Mouse (Mus musculus) ES-CJ7 (cell line): ENCODE data around the gene Nrxn3.

Source experiments
- DNase-seq: peaks from one replicate; pipeline ENCODE4 v3.0.0; 2011; ENCODE audit warnings: low read depth, low spot score

Nrxn3 gene

DNA sequence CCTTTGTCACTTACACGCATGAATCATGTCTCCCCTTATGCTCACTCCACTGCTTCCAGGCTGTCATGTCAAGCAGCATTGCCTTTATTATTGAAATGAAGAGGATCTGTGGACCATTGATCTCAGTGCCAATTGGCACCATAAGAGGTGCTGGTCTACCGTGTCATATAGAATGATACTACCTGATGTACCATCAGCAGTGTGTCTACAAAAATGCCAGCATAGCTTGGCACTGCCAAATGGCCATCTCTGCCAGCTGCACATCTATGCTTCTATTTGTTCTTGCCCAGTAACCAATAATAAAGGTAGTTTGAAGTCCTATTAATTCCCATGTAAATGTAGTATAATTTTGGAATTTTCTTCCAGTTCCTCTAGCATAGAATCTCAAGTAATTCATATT lies 1340.8 kb downstream of the Nrxn3 start:
- no peak for DNase-seq

DNA sequence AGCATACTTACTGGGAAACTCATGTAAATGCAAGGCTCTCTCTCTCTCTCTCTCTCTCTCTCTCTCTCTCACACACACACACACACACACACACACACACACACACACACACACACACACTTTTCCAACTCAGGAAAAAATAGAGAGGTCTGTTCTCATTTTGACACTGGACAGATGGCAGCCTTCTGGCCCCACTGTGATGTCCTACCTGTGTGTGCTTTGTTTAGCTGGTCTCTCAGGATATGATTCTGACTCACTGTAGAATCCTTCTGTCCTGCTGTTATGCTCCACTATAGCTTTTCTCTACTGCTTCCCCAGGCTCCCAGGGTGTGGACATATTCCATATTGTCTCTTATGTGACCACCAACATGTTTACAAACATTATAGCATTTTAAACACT lies 1363.2 kb downstream of the Nrxn3 start:
- no peak for DNase-seq

- no peak for DNase-seq
Measured at GRCm38 (mm10) chr12:90095754-90096153, 1373.1 kb downstream of the Nrxn3 start.

DNA sequence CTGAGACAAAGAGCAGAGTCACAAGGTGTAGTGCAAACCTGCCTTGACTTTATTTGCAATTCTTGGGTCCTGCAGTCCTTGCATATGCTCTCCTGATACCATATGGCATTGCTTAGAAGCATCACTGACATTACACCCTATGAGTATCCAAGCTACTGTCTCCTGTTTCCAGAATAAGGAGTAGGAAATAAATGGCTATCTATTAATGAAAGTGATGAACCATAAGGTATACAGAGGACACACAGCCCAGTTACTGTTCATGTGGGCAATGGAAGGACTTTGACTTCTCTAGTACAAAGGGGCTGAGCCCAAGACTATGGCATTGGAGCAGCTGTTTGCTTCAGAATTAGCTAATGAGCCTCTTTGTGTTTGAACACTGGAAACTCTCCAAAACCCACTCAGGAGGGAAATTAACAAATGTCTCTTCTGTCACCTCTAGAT lies 1390.7 kb downstream of the Nrxn3 start:
- no peak for DNase-seq

GRCm38 (mm10) chr12:90131927-90132869 lies 1409.5 kb downstream of the Nrxn3 start:
- no peak for DNase-seq

DNA sequence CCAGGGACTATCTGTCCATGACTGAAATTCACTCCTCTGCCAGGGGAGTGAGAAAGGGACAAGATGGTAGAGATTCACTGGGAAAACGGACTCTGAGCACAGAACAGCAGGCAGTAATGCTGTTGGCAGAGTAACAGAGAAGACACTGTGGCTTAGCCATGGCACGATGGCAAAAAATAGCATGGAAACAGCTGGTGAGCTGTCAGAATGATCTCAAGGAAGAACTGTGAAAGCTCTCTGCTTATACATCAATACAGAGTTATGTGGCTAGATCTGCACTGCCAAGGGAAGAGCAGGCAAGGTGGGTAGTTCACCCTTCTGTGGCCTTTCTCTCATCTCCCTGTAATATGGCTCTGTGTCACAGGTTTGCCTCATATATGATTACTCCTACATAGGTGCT lies 1419.3 kb downstream of the Nrxn3 start:
- no peak for DNase-seq

GRCm38 (mm10) chr12:90144247-90144646 lies 1421.6 kb downstream of the Nrxn3 start:
- DNase-seq, result no peak

DNA sequence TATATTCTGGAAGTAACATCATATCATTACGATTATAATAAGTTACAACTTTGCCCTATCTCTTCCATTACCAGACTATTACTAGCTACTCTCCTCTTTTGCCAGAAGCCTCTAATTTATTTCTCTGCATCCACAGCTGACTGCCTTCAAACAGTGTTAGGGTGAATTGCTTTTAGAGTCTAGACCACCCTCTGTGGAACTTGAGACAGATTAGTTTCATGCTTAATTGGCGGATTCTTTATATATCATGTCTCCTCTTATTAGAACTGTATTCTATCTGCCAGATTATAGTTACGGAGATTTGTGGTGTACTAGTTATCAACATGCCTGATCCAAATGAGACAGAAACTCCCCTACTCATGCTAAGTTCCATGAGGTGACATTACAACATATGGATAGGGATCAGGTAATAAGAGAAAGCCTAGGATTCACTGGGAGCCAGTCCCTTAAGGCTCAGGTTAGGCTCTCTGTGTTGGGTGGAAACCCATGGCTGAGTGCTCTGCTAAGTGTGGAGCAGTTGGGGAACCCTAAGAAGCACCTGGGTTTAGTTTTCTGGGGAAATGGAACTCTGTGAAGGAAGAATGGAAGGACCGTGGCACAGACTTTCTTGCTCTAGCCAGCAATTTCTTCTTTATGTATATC lies 1435.6 kb downstream of the Nrxn3 start:
- no peak for DNase-seq

DNA sequence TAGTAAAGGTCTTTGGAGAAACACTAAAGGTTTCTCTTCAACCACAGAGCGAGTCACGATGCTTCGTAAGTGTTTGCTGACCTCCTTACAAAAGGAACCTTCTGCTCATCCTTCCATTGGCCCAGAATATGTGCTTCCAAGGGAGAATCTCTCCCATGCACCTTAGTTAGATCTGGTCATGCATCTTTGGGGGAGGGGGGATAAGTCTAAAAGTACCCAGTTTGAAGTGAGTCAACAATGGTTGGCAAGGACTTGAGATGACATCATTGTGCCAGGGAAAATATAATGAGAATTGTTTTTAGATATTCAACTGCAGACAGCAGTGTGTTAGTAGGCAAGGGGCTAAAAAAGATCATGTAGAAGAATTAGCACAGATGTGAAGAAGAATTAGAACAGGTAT lies 1437.2 kb downstream of the Nrxn3 start:
- DNase-seq, result no peak

DNA sequence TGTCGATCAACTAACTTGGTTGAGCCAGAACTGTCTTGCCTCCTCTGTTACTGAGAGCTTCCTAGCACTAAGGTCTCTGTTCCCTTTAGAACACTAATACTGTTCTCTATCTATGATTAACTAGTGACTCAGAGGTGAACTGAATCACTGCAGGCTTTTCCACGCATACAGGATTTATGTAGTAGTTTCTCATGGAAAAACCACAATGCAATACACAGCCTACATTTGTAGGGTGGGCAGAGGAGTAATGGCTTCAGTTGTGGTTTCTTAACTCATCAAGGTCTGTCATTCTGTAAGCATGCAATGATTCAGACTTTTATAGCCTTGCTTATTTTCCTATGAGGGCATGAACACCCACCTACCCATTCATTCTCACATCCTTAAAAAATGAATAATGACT lies 1443.4 kb downstream of the Nrxn3 start:
- no peak for DNase-seq

- DNase-seq, result no peak
Measured at GRCm38 (mm10) chr12:90181566-90181965, 1458.9 kb downstream of the Nrxn3 start.

- no peak for DNase-seq
Measured at GRCm38 (mm10) chr12:90183021-90183420, 1460.3 kb downstream of the Nrxn3 start.

- DNase-seq, result no peak
Measured at GRCm38 (mm10) chr12:90196161-90196560, 1473.5 kb downstream of the Nrxn3 start.

- no peak for DNase-seq
Measured at GRCm38 (mm10) chr12:90197994-90198393, 1475.3 kb downstream of the Nrxn3 start.

DNA sequence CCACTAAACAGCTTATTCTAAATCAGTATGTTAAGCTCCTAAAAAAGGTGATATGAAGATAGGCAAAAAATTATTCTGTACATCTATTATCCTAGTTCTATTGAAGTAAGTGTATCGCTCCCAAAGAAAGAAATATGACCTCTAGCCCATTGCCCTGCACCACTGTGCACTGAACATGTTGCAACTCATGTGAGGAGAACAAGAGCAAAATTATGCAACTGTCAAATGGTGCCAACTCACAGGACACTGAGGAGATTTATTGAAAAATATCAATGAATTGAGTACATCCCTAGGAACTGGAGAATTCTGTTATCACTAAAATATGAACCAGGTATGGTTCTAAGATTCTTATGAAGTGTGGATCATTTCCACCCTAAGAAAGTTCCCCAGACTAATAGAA lies 1479.8 kb downstream of the Nrxn3 start:
- no peak for DNase-seq

DNA sequence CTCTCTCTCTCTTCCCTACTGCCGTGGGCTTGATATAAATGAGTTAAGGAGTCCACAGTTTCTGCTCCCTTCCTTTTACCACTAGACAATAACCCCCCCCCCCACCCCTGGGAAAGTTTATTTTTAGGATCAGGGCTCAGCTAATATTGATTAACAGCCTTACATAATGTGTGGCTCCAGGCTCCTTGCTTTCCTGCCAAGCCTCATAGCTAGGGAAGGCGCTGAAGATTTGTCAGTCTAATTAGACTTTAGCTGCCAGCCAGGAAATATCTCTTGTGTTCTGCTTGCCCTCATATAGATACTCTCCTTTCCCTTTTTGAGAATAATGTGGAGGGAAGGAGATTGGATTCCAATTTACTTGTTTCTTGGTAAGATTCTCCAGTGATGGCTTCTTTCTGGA lies 1488.7 kb downstream of the Nrxn3 start:
- DNase-seq, result no peak

DNA sequence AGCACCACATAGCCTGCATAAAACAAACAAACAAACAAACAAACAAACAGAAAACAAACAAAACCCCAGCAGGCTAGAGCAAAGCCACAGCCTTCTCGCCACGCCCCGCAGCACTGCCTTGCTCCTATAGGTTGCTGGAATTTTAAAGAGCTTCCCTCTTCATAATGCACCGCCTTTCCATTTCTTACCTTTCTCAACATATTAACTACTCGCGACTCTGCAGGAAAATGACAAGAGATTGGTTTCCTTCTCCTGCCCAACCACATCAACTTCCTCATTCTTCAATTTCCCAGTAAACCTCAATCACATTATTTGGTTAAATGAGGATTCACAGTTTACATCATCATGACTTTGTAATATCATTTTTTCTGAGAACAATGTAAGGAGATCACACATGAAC lies 1494.4 kb downstream of the Nrxn3 start:
- DNase-seq, result no peak

- no peak for DNase-seq
Measured at GRCm38 (mm10) chr12:90229062-90229461, 1506.4 kb downstream of the Nrxn3 start.

DNA sequence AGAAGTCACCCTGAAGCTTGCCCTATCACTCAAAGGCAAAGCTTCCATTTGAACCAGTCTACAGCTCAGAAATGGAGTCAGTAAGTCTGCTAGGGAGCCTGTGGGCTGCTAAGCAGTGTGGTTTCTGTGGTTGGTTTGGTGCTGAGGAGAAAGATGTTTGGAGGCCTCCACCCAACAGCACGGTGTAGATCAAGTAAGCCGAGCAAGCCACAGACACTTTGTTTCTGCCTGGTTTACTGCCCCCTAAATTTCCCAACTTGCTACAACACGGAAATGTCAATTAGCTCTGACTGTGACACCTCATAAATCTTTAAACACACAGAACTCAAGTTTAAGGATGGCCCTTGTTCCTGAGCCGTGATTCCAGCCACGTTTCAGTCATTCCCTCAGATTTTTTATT lies 1513.4 kb downstream of the Nrxn3 start:
- DNase-seq, result no peak

DNA sequence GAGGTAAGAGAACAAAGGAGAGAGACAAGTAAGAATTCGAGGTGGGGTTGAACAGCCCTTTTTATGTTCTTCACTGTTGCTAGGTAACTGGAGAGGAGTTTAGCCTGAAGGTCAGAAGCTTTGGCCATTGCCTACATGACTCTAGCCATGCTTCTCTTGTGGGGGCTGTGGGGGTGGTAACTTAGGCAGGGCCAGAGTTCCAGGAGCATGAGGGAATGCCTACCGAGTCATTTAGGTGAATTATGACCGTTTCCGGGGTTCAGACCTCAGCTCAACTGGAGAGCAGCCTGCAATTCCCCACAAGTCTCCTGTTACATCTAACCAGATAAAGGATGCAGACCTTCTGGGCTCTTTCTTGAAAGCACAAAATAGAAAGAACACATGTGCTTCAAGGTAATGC lies 1537.6 kb downstream of the Nrxn3 start:
- DNase-seq, result no peak

GRCm38 (mm10) chr12:90268111-90268510 lies 1545.4 kb downstream of the Nrxn3 start:
- DNase-seq, result no peak

DNA sequence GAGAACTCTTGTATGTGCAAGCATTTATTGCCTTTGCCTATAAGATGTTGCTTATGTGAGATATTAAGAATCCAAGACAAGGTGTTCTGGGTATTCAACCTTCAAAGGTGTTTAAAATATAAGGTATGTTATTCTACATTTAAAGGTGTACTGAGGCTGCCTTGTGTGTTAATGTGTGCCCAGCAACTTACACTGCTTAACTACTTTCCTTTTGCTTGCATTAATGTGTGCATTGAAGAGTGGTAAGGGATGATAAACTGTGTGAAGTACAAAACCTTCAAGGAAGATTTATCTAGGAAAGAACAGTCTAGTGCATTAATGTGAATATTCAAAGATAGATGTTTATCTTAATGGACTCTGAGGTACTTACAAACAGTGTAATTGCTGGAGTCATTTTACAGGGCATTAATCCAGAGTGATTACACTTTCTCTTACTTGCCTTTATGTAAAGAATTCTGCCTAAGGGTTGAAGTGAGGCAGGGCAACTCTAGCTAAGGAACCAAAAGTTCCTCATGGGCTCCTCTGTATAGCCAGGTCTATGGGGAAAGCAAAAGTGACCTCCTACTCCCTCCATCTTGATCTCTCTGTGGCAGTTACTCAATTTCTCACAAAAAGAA lies 1548.2 kb downstream of the Nrxn3 start:
- DNase-seq, result no peak
